Mouse (Mus musculus) G1E (cell line): ENCODE measurements around the gene Cavin2. TPM values are rescaled to one million over a fixed set of nuclear protein-coding genes. Genes with fewer than 3 reads are reported as not detected.

ENCODE experiments used
- ATAC-seq: 2 replicates; pipeline ENCODE4 v1.8.0; 2016; ENCODE audit warnings: mild to moderate bottlenecking; ENCODE audit not compliant: insufficient number of reproducible peaks, poor library complexity, low FRiP score, severe bottlenecking; ENCODE audit errors: extremely low read depth
- DNase-seq: peaks from one replicate; pipeline ENCODE4 v3.0.0; 2012; ENCODE audit warnings: low spot score
- H3K27me3 ChIP-seq: 2 replicates; pipeline ENCODE4 v1.6.1; 2012; ENCODE audit warnings: mild to moderate bottlenecking, low read length, inconsistent platforms; ENCODE audit not compliant: insufficient read depth
- H3K36me3 ChIP-seq: replicated peaks from 2 replicates; pipeline ENCODE3; 2012; ENCODE audit warnings: mild to moderate bottlenecking, inconsistent platforms
- H3K4me1 ChIP-seq: 2 replicates; pipeline ENCODE4 v1.6.1; 2012; ENCODE audit warnings: low read depth, low read length, inconsistent platforms, mixed read lengths; ENCODE audit not compliant: insufficient read depth
- H3K4me3 ChIP-seq: 2 replicates; pipeline ENCODE4 v1.5.1; 2012; ENCODE audit warnings: low read depth, mild to moderate bottlenecking, inconsistent platforms, low read length, moderate library complexity, mixed read lengths
- H3K9me3 ChIP-seq: replicated peaks from 2 replicates; pipeline ENCODE4 v1.6.1; 2012; ENCODE audit warnings: inconsistent platforms
- CTCF ChIP-seq: IDR thresholded peaks from 2 replicates; pipeline ENCODE4 v1.5.1; 2012; ENCODE audit warnings: low read depth, low read length, inconsistent platforms, mixed read lengths
- GATA1 ChIP-seq: IDR thresholded peaks from 2 replicates; pipeline ENCODE4 v1.6.1; 2012; ENCODE audit warnings: borderline replicate concordance, low read length, inconsistent platforms, mixed read lengths
- GATA2 ChIP-seq: IDR thresholded peaks from 2 replicates; pipeline ENCODE4 v1.6.1; 2012; ENCODE audit warnings: low read depth, low read length, inconsistent platforms, borderline replicate concordance
- POLR2AphosphoS5 ChIP-seq: IDR thresholded peaks from 2 replicates; pipeline ENCODE4 v1.6.1; 2012; ENCODE audit warnings: low read depth, low read length, inconsistent platforms; ENCODE audit not compliant: insufficient replicate concordance
- TAL1 ChIP-seq: conservative IDR thresholded peaks from 2 replicates; pipeline ENCODE4 v1.6.1; 2012; ENCODE audit warnings: low read depth, low read length, inconsistent platforms, mixed read lengths
- polyA plus RNA-seq: library from polyadenylated mRNA; stranded (reverse); fragments of >175 nt; gene quantifications from 2 replicates; pipeline ENCODE4 v1.2.3, GENCODE M21; 2012
- total RNA-seq, 2 experiments: library from RNA; stranded (forward) in 1 of 2; stranded (reverse) in 1 of 2; fragments of 200-1000 nt in 1 of 2; fragments of >200 nt in 1 of 2; fragmentation: Nextera tagmentation in 1 of 2; gene quantifications; 2 replicates each; pipeline ENCODE4 v1.2.3; 2014 to 2017

Gene Cavin2
- not detected in 2 replicates for total RNA-seq (2014; fragmentation: Nextera tagmentation)
- total RNA-seq (2017): 0.12 and 0.16 TPM in 2 replicates
- polyA plus RNA-seq: not detected in 2 replicates

- no peak for DNase-seq
- H3K36me3 ChIP-seq: no peaks in the 10 kb centered on the region
- H3K4me3 ChIP-seq: no peak within 1 kb of the TSS
- ATAC-seq: no peak
- H3K27me3 ChIP-seq: no peaks in the 10 kb centered on the region; the same call in 1 of the 2 replicates
- H3K9me3 ChIP-seq: no peaks in the 10 kb centered on the region
- no peaks in the 10 kb centered on the region for H3K4me1 ChIP-seq
- TF ChIP-seq TAL1: no peak
- TF ChIP-seq POLR2AphosphoS5: no peak
- no peak for TF ChIP-seq GATA2
- no peak for TF ChIP-seq GATA1
- no peak for TF ChIP-seq CTCF
These were observed at the start of gene Cavin2 for GRCm38 (mm10) chr1:51288755-51289619. Gene Cavin2 (plus strand): TSS chr1:51289126.

DNA sequence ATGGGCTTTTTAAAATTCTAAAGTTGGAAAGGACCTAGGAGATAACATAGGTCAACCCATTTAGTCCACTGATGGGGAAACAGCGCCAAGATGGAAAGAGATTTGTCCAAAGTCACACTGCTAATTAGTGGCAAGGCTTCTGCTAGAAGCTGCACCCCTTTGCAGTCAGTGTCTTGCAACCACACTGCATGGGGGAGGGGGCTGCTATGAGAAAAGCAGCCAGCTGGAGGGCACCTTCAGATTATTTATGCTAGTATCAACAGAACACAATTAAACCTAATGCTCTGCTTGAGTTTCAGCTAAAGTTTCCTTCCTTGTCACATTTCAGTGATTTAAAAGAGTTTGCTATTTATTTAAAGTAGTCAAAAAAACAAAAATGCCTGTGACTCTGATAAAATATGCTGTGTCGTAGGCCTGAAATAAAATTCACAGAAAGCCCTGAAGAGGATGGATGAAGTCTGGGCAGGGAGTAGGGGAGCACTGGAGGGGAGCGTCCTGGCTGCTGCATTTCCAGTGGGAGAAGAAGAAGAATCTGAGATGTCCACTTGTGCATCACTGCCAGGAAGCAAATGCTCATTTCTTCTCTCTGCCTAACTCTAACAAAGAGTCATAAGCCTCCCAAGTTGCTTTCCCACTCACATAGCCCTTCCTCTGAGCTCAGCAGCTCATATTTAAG is 47.5 kb upstream of the Cavin2 start:
- Histone ChIP-seq H3K27me3 (no peaks in the 10 kb centered on the region), H3K4me1 (no peaks in the 10 kb centered on the region), H3K4me3 (no peak overlapping the region), H3K36me3 (no peaks in the 10 kb centered on the region), H3K9me3 (no peaks in the 10 kb centered on the region)
- TF ChIP-seq GATA2: no peak
- ATAC-seq: no peak
- no peak for DNase-seq

DNA sequence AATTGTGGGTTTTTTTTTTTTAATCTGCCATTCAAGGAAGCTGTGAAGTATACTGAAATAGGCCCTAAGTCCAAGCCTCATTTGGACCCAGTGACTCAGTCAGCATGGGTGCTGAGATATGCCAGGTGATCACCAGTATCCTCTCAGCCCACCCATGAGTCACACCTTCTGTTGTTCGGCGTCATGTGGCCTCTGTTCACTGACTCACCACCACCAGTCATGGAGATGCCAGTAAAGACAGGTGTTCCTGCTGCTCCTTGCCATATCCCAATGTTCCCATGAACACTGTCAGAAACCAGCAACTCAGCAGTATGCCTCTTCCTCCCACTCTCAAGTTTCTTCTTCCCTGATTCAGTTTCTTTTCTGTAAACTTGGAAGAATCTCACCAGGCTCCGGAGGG is 45.6 kb upstream of the Cavin2 start:
- H3K4me1 ChIP-seq: no peaks in the 10 kb centered on the region
- H3K9me3 ChIP-seq: no peaks in the 10 kb centered on the region
- no peak for ATAC-seq
- no peak overlapping the region for H3K4me3 ChIP-seq
- no peak for DNase-seq
- TF ChIP-seq CTCF: no peak
- TF ChIP-seq GATA1: no peak
- no peak for TF ChIP-seq POLR2AphosphoS5
- no peak for TF ChIP-seq TAL1
- TF ChIP-seq GATA2: no peak
- no peaks in the 10 kb centered on the region for H3K36me3 ChIP-seq
- no peaks in the 10 kb centered on the region for H3K27me3 ChIP-seq

DNA sequence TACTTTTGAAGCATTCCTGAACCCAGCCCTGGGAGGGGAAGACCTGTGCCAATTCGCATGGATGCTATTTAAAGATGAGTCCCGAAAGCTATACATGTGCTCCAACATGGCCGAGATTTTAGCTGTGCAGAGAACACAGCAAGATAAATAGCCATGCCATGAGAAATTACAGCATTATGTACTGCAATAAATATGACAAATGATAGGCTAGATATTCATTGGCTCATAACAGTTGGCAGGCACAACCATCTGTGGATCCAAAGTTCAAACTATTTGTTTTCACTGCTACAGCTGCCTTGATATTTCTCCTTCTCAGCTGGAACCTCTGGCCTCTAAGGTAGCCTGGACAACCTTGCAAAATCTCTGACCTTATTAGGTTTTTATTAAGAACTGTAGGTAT is 45.1 kb upstream of the Cavin2 start:
- no peaks in the 10 kb centered on the region for H3K27me3 ChIP-seq
- no peaks in the 10 kb centered on the region for H3K4me1 ChIP-seq
- no peak for DNase-seq
- no peak for ATAC-seq
- no peak overlapping the region for H3K4me3 ChIP-seq
- no peaks in the 10 kb centered on the region for H3K9me3 ChIP-seq
- no peaks in the 10 kb centered on the region for H3K36me3 ChIP-seq
- TF ChIP-seq GATA1 (no peak), TAL1 (no peak), POLR2AphosphoS5 (no peak), GATA2 (no peak), CTCF (no peak)

DNA sequence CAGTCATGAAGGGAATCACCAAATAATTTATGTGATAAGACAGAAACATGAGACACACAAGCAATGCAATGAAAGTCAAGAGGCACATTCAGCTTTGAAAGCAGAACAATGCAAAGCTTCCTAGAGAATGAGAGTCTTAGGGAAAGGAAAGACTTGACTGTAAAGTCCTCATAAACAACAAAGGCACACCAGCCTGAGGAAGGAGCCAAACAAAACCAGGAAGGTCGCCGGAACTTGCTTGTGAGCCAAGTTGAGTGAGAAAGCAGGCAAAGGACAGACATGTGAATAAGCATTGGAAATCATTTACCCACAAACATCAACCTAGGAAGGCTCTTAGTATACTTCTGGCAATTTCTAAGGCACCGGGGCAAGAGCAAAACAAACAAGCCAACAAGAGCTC is 43.5 kb upstream of the Cavin2 start:
- Histone ChIP-seq H3K4me1 (no peaks in the 10 kb centered on the region), H3K36me3 (no peaks in the 10 kb centered on the region), H3K9me3 (no peaks in the 10 kb centered on the region), H3K27me3 (no peaks in the 10 kb centered on the region), H3K4me3 (no peak overlapping the region)
- DNase-seq: no peak
- TF ChIP-seq POLR2AphosphoS5 (no peak), CTCF (no peak), GATA1 (no peak), TAL1 (no peak), GATA2 (no peak)
- ATAC-seq: no peak

GRCm38 (mm10) chr1:51250302-51250701 is 38.6 kb upstream of the Cavin2 start:
- ATAC-seq (no peak), DNase-seq (no peak)
- Histone ChIP-seq H3K27me3 (no peaks in the 10 kb centered on the region), H3K4me1 (no peaks in the 10 kb centered on the region), H3K36me3 (no peaks in the 10 kb centered on the region), H3K9me3 (no peaks in the 10 kb centered on the region), H3K4me3 (no peak overlapping the region)
- TF ChIP-seq CTCF: no peak
- no peak for TF ChIP-seq POLR2AphosphoS5
- TF ChIP-seq TAL1: no peak
- TF ChIP-seq GATA1: no peak
- no peak for TF ChIP-seq GATA2
